Mouse (Mus musculus) spleen, postnatal 4 days (tissue): Measurements from ENCODE around the gene Ap1m1.
A peak's percentile ranks its signal among the peaks of the same experiment; 100 is the strongest.

Experiments used
- DNase-seq, 2 experiments: peaks; one replicate each; pipeline ENCODE4 v3.0.0; 2022; ENCODE audit warnings: low spot score in 2 of 2

Ap1m1 gene

GRCm38 (mm10) chr8:72293309-72293708 lies 53.5 kb downstream of the Ap1m1 start:
- DNase-seq, result no peak

GRCm38 (mm10) chr8:72295125-72295524 lies 55.3 kb downstream of the Ap1m1 start:
- no peak for DNase-seq

GRCm38 (mm10) chr8:72295679-72296078 lies 55.9 kb downstream of the Ap1m1 start:
- peak in 1 of 2 experiments; percentile 28 for DNase-seq

- no peak for DNase-seq
Observed at GRCm38 (mm10) chr8:72296561-72296960, 56.7 kb downstream of the Ap1m1 start.

GRCm38 (mm10) chr8:72298928-72299327 lies 59.1 kb downstream of the Ap1m1 start:
- DNase-seq, result peak in 1 of 2 experiments; percentile 56

GRCm38 (mm10) chr8:72300654-72301400 lies 61.0 kb downstream of the Ap1m1 start:
- no peak for DNase-seq

GRCm38 (mm10) chr8:72301497-72301896 lies 61.7 kb downstream of the Ap1m1 start:
- DNase-seq, result no peak

GRCm38 (mm10) chr8:72302986-72303612 lies 63.3 kb downstream of the Ap1m1 start:
- DNase-seq, result no peak

GRCm38 (mm10) chr8:72303633-72304032 lies 63.8 kb downstream of the Ap1m1 start:
- no peak for DNase-seq

- no peak for DNase-seq
Observed at GRCm38 (mm10) chr8:72305210-72305905, 65.5 kb downstream of the Ap1m1 start, which contains the start of gene Gm10282. Gene Gm10282 (minus strand): TSS chr8:72305260.

GRCm38 (mm10) chr8:72306913-72307312 lies 67.1 kb downstream of the Ap1m1 start:
- no peak for DNase-seq
